Mouse (Mus musculus): ENCODE measurements at regions not wholly inside any gene's neighbourhood (a gene's known extent, or its start where the extent isn't known, plus 50 kb on each side); places are given as distances from the start of the nearest gene placed in this dataset.

GRCm38 (mm10) chr8:64323985-64324384, 117.9 kb upstream of the Tll1 start:
- TF ChIP-seq CTCF (IDR thresholded peaks at IDR 0.05; ENCODE audit: borderline replicate concordance, insufficient read depth, low read depth, low read length) (no peak), POLR2A (IDR thresholded peaks at IDR 0.05; ENCODE audit: borderline replicate concordance, insufficient read depth, low read length) (no peak)

Data from cerebellum, adult 2 months (tissue).